Mouse (Mus musculus): ENCODE results near the gene Mrps14.

Mrps14 gene

DNA sequence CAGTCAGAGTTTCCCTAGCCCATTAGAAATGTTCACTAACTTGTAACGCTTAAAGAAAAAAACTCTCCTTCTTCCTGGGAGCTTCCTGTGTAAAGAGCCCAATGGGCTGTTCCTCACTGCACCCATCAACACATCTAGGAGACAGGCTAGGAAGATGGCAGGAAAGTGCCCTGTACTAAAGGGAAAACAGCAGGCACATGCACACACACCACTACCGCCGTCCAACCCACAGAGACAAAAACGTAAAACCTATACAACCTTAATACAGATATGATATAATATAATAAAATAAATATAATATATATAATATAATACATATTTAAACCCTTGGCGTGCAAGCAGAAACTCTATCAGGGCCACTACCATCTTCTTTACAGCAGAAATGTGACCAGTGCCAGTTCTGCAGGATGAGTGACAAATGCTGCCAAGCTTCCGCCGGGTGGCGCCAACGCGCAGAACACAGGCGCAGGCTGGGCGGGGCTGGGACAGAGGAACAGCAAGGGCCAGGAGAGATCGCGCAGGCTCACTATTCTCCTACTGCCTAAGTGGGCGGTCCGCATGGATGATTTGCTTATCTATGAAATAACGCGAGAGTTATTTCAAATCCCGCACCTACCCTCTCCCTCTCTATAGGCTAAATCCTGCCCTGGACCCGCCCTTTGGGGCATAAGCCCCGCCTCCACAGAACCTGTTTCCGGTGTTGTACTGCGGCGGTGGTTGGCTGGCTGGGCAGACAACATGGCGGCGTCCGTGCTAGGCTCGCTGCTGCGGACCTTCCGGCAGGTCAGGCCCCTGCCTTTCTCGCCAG is at the start of gene Mrps14:
Gene Mrps14, plus strand, starts transcription at position 687 of the 808 bp plus-strand sequence.
- CTCF ChIA-PET = interaction anchor here (0.6 kb wide), 1 partner anchor 18 kb away, joined by 3 read pairs; the partner anchor contains the start of gene Cacybp

GRCm38 (mm10) chr1:160145606-160146005 is 49.4 kb upstream of the Mrps14 start:
- CTCF ChIA-PET = no interaction called here

- CTCF ChIA-PET = no interaction called here
Measured at GRCm38 (mm10) chr1:160147274-160147673, 47.7 kb upstream of the Mrps14 start.

GRCm38 (mm10) chr1:160149291-160149906 is 45.6 kb upstream of the Mrps14 start:
- CTCF ChIA-PET = no interaction called here

GRCm38 (mm10) chr1:160150726-160151125 is 44.3 kb upstream of the Mrps14 start:
- CTCF ChIA-PET = no interaction called here

DNA sequence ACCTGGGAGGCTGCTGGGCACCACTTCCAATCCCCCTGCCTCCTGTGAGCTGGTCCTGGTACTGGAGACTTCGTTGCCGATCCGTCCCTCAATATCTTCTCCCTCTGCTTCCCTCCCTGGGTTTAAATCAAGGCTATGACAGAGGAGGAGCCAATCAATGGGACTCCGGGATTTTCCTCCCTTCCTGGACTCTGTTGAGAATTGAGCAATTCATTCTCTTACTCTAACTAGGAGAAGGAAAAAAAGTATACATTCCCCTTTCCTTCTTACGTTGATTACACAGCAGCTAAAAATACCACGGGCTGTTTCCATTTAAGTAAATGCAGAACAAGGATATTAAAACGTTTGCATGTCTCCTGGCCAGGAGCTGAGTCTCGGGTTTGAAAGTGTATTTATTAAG is 41.5 kb upstream of the Mrps14 start, which contains the start of gene Tnn:
Gene Tnn, minus strand, starts transcription at position 101 of the 400 bp plus-strand sequence.
- CTCF ChIA-PET = no interaction called here

DNA sequence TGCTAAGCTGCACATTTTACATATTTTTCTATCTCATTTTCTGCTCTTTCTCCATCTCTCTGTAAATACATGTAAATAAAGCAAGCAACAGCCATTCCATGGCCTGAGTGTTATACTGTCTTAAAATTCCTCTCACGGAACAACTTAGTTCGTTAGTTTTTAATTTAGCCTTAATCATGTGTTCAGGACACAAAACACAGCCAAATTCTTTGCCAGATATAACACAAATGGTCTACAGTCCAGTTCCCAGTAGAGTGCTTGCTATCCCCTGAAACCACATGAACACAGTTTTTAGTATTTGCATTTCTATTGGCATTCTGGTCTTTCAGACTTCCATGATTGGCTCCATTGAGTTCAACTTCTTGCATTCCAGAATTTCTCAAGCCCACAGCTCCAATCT is 36.8 kb upstream of the Mrps14 start:
- CTCF ChIA-PET = no interaction called here

- CTCF ChIA-PET = no interaction called here
Measured at GRCm38 (mm10) chr1:160166600-160166999, 28.4 kb upstream of the Mrps14 start.

DNA sequence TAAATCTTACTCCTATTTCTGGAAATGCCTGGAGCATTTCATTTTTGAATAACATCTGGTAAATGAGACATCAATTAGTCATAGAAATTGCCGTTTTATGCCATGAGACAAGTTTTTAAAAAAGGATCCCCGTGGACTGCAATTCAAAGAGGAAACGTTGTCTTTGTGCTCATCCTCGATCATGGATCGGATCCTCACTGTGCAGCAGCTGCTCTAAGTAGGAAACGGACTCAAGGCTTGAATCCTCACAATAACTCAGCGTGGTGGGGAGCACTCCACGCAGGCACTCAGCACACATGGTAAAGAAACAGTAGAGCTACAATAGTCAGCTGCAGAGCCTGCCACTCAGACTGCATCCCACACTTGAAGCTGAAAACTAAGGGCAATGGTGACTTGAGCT is 18.1 kb upstream of the Mrps14 start:
- CTCF ChIA-PET = no interaction called here

GRCm38 (mm10) chr1:160181216-160181615 is 13.8 kb upstream of the Mrps14 start:
- CTCF ChIA-PET = no interaction called here

- CTCF ChIA-PET = no interaction called here
Measured at GRCm38 (mm10) chr1:160184506-160184905, 10.5 kb upstream of the Mrps14 start.

DNA sequence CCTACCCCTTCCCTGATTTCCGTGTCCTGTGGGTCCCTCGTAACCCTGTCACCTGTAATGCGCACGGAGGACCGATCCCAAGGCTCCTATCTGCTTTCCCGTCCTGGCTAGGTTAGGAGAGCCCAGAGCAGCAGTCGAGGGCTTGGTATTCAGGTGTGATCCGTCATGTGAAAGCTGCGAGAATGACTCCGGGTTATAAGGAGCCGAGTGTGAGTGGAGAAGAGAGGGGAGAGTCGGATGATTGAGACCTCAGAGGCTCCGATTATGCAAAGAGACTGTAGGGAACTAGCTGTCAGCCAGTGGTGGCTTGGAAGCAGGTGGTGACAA is 285 bp downstream of the Mrps14 start:
- CTCF ChIA-PET = no interaction called here

GRCm38 (mm10) chr1:160205486-160205885 is 10.5 kb downstream of the Mrps14 start:
- CTCF ChIA-PET = no interaction called here

DNA sequence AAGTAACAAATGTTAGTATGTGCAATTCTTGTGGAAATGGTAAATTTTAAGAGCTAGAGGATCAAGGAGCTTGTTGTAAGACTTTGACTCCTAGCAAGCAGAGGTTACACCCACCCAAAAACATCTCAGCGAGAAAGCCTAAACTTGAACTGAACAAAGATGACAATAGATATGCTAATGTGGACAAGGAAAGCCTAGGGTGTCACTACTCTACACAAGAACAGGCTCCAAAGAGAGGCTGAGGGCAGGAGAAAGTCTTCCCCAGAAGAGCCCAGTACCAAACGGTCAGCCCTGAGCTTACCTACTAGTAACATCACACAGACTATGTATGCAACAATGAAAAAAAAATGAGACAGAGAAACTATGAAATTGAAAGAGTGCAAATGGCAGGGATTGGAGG is 14.8 kb downstream of the Mrps14 start:
- CTCF ChIA-PET = interaction anchor here (0.7 kb wide), 1 partner anchor 38 kb away, joined by 7 read pairs; no protein-coding TSS in a partner anchor

GRCm38 (mm10) chr1:160210566-160210965 is 15.6 kb downstream of the Mrps14 start:
- CTCF ChIA-PET = no interaction called here

- CTCF ChIA-PET = interaction anchor here (1.3 kb wide), 1 partner anchor 17 kb away, joined by 3 read pairs; no protein-coding TSS in a partner anchor
Measured at GRCm38 (mm10) chr1:160211597-160212122, 16.6 kb downstream of the Mrps14 start.

GRCm38 (mm10) chr1:160212123-160212691 is 17.2 kb downstream of the Mrps14 start:
- CTCF ChIA-PET = interaction anchor here (1.3 kb wide), 2 partner anchors 18 to 73 kb away, joined by 3 read pairs; no protein-coding TSS in a partner anchor

GRCm38 (mm10) chr1:160212703-160213669 is 18.0 kb downstream of the Mrps14 start, which contains the start of gene Cacybp:
Cacybp (minus strand) TSS chr1:160212875.
- CTCF ChIA-PET = interaction anchor here (0.5 to 1.3 kb wide), 5 partner anchors 10 to 72 kb away, joined by 3 to 13 read pairs (median 3); no protein-coding TSS in a partner anchor

DNA sequence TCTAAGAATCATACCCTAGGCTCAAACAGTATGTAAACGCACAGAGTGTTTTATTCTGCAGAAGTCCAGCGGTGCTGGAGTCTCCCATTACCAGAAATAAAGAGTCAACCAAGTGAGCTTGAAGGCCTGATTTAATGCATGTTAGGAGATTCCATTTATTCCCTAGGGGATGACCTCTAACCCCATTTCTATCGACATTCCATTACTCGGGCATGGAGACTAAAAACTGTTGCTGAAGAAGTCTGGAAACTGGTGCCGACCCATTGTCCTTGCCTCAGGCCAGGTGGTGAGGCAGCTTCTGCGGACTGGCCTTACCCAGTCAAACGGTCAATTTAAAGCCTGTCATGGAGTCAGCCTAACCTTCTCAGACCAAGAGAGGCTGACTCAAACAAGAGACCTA is 19.2 kb downstream of the Mrps14 start:
- CTCF ChIA-PET = interaction anchor here (1.0 kb wide), 1 partner anchor 8 kb away, joined by 3 read pairs; no protein-coding TSS in a partner anchor

DNA sequence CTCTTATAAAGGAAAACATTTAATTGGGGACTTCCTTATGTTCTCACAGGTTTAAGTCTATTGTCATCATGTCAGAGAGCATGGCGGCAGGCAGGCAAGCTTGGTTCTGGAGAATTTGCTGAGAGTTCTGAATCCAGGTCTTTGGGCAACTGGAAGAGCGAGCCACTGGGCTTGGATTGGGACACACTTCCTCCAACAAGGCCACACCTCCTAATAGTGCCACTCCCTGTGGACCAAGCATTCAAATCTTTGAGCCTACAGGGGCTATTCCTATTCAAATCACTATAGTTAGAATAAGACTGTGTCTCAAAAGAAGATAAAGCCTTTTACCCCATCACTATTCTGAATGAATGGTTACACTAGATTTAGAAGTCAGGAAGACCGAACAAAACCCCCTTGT is 22.9 kb downstream of the Mrps14 start:
- CTCF ChIA-PET = no interaction called here

GRCm38 (mm10) chr1:160224093-160224492 is 29.1 kb downstream of the Mrps14 start:
- CTCF ChIA-PET = no interaction called here

All from spleen, embryonic (tissue).